Mouse (Mus musculus) ES-E14 (cell line): ENCODE measurements around the gene Mapkapk2. TPM values are rescaled to one million over a fixed set of nuclear protein-coding genes. Genes with fewer than 3 reads are reported as not detected.
A peak's percentile ranks its signal among the peaks of the same experiment; 100 is the strongest.

Experiments used
- DNase-seq: peaks from one replicate; pipeline ENCODE4 v3.0.0-alpha.2; 2013; ENCODE audit warnings: low read depth, low spot score
- H3K27ac ChIP-seq: 2 replicates; pipeline ENCODE4 v1.5.1; 2012; ENCODE audit warnings: low read depth, mild to moderate bottlenecking, low read length, moderate library complexity, mixed read lengths; ENCODE audit not compliant: poor library complexity, insufficient read depth, severe bottlenecking
- H3K36me3 ChIP-seq: 2 replicates; pipeline ENCODE4 v1.6.1; 2012; ENCODE audit warnings: mild to moderate bottlenecking, low read length, moderate library complexity, mixed read lengths; ENCODE audit not compliant: control insufficient read depth, poor library complexity, insufficient read depth, severe bottlenecking
- H3K4me1 ChIP-seq, 2 experiments: fragments of 150-350 bp in 1 of 2; sonication (generic) in 1 of 2; 2 replicates each; pipeline ENCODE4 v1.6.1; 2012; ENCODE audit warnings: low read length in 2 of 2, mild to moderate bottlenecking in 1 of 2, mixed read lengths in 1 of 2; ENCODE audit not compliant: control insufficient read depth in 2 of 2, insufficient read depth in 2 of 2, poor library complexity in 1 of 2
- H3K4me3 ChIP-seq, 2 experiments: fragments of 150-350 bp in 1 of 2; sonication (generic) in 1 of 2; 2 replicates each; pipeline ENCODE4 v1.5.1; 2012; ENCODE audit warnings: low read length in 2 of 2, low read depth in 1 of 2, mild to moderate bottlenecking in 1 of 2, mixed read lengths in 1 of 2; ENCODE audit not compliant: insufficient read depth in 1 of 2, poor library complexity in 1 of 2, severe bottlenecking in 1 of 2
- H3K9ac ChIP-seq: 2 replicates; pipeline ENCODE4 v1.6.1; 2012; ENCODE audit warnings: low read depth, mild to moderate bottlenecking, low read length, mixed read lengths; ENCODE audit not compliant: poor library complexity, insufficient read depth, severe bottlenecking
- H3K9me3 ChIP-seq: fragments of 150-350 bp; sonication (generic); 2 replicates; pipeline ENCODE4 v1.6.1; 2012; ENCODE audit warnings: low read depth, mild to moderate bottlenecking, low read length; ENCODE audit not compliant: control insufficient read depth, insufficient read depth
- CHD2 ChIP-seq: IDR thresholded peaks from 2 replicates; pipeline ENCODE4 v1.6.1; 2014; ENCODE audit warnings: mild to moderate bottlenecking, low read depth, low read length, inconsistent platforms
- HCFC1 ChIP-seq: IDR thresholded peaks from 2 replicates; pipeline ENCODE4 v1.6.1; 2012; ENCODE audit warnings: low read length, inconsistent platforms, borderline replicate concordance; ENCODE audit not compliant: insufficient read depth
- MAFK ChIP-seq: IDR thresholded peaks from 2 replicates; pipeline ENCODE4 v1.6.1; 2014; ENCODE audit warnings: mild to moderate bottlenecking, low read depth, low read length, inconsistent platforms; ENCODE audit not compliant: insufficient read depth
- ZC3H11A ChIP-seq: IDR thresholded peaks from 2 replicates; pipeline ENCODE4 v1.6.1; 2012; ENCODE audit warnings: low read depth, mild to moderate bottlenecking, inconsistent platforms, low read length, borderline replicate concordance
- ZNF384 ChIP-seq: IDR thresholded peaks from 2 replicates; pipeline ENCODE4 v1.6.1; 2012; ENCODE audit warnings: low read depth, low read length, inconsistent platforms
- in situ Hi-C, 2 experiments: fragments of 600-800 bp; cut with MboI; formaldehyde crosslinking; loops; one replicate each; pipeline ENCODE4 v1.15.1; 2025; ENCODE audit warnings: low sequenced_read_pairs in 2 of 2, inconsistent platforms in 1 of 2; ENCODE audit not compliant: unreplicated experiment in 2 of 2
- total RNA-seq: library from RNA; depleted of rRNA; stranded (reverse); fragments of 300-350 nt; gene quantifications from 2 replicates; pipeline ENCODE4 v1.2.3, GENCODE M21; 2012

Gene Mapkapk2
- total RNA-seq, 1 experiment, result 38.0 TPM

DNA sequence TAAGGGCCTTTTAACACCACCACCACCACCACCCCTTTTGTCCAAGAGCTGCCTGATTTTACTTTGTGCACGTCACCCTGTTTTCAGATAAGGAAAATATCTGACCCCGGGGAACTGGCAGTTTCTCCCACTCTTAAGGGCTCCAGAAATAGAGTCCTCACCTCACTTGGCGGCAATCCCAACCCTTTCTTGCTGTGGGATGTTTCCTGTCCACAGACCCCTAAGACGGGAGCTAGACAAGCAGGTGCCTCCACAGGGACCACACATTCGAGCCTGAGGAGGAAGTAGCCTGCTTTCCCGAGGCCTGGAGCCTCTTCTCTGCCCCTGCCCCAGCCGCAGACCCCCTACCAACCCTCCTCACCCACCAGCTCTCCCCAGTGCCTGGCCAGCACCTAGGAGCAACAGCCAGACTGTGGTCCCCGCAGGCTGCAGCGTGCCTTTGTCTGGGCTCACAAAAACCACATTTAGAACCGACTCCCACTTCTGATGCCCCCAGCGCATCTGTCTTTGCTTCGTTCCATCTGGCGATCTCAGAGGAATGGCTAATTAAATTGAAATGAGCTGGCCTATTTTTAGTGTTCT lies 18.9 kb upstream of the Mapkapk2 start:
- TF ChIP-seq ZNF384, result no peak
- TF ChIP-seq ZC3H11A, result no peak
- TF ChIP-seq MAFK, result no peak
- no peak for TF ChIP-seq CHD2
- no peak for TF ChIP-seq HCFC1
- Histone ChIP-seq H3K9me3 (no peaks in the 10 kb centered on the region), H3K4me1 (no peaks in the 10 kb centered on the region; a peak in 1 of 4 replicates), H3K4me3 (peak overlapping the region in 1 of 2 experiments; percentile 34; a peak in 2 of 4 replicates), H3K27ac (no peak overlapping the region), H3K36me3 (no peaks in the 10 kb centered on the region), H3K9ac (peak overlapping the region; percentile 41; the same call in 1 of the 2 replicates)
- DNase-seq, result no peak
- in situ Hi-C loops, result no loop called here

DNA sequence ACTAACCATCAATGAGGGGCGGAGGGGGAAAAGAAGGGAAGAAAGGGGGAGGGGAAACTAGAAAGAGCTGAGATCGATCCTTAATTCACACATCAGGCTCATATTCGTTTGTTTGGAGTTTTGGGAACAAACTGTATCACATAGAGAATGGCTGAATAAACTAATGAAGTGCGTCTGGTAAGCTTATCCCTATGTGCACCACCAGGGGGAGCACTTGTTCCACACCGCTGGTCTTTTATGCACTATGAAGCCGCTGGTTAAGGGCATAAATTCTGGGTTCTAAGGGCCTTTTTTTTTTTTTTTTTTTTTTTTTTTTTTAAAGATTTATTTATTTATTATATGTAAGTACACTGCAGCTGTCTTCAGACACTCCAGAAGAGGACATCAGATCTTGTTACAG lies 18.3 kb upstream of the Mapkapk2 start:
- no peak overlapping the region for H3K9ac ChIP-seq
- no peaks in the 10 kb centered on the region for H3K36me3 ChIP-seq
- DNase-seq, result peak; percentile 66
- no peaks in the 10 kb centered on the region for H3K9me3 ChIP-seq
- in situ Hi-C loops, result no loop called here
- TF ChIP-seq HCFC1 (no peak), ZC3H11A (peak; percentile 86; the same call in 1 of the 2 replicates)
- no peak overlapping the region for H3K4me3 ChIP-seq
- no peak overlapping the region for H3K27ac ChIP-seq
- H3K4me1 ChIP-seq, result no peaks in the 10 kb centered on the region; a peak in 1 of 4 replicates

GRCm38 (mm10) chr1:131112576-131112975 lies 14.9 kb upstream of the Mapkapk2 start:
- in situ Hi-C loops, result loop anchor here in 1 of 2 experiments (5.0 kb wide), 1 partner anchor 150 kb away; no protein-coding TSS in a partner anchor

DNA sequence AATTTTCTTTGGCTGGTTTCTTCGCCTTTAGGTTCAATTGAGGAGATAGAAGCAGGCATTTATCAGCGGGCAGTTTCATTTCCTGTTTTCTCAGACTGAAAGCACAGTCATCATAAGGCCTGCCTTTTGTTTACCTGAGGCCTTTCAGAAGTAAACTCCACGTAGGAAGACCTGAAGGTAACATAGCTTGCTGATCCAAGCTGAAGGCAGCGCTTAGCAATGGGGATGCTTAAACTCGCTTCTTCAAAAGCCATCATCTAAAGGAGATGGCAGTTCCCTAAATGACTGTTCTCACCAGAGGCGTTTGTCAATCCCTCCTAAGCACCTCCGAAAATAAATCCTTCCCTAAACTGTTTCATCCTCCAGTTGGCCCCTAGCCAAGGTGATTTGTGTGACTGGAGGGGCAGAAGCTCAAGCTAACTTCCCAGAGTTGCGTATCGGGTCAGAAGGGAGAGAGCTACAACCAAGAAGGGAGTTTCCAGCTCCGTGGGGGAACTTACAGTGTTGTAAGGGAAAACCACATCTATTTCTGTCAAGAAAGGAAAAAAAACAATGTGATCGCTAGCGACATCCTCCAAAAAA lies 13.0 kb upstream of the Mapkapk2 start:
- Histone ChIP-seq H3K4me1 (0 out of 4 replicates have a peak, but pooled peaks cover 0 to 3% of the 10 kb centered on the region in 2 experiments), H3K9ac (no peak overlapping the region), H3K27ac (no peak overlapping the region), H3K4me3 (no peak overlapping the region), H3K9me3 (no peaks in the 10 kb centered on the region), H3K36me3 (no peaks in the 10 kb centered on the region)
- in situ Hi-C loops, result loop anchor here in 1 of 2 experiments (5.0 kb wide), 1 partner anchor 152 kb away; no protein-coding TSS in a partner anchor
- no peak for DNase-seq
- TF ChIP-seq MAFK, result no peak
- no peak for TF ChIP-seq HCFC1
- TF ChIP-seq CHD2, result no peak

More at GRCm38 (mm10) chr1:131112576-131112975, 14.9 kb upstream of the Mapkapk2 start:
- Histone ChIP-seq H3K27ac (no peak overlapping the region), H3K4me1 (peaks cover 0 to 3% of the 10 kb centered on the region in 2 experiments; a peak in 1 of 4 replicates), H3K36me3 (no peaks in the 10 kb centered on the region), H3K4me3 (no peak overlapping the region), H3K9ac (no peak overlapping the region), H3K9me3 (no peaks in the 10 kb centered on the region)
- no peak for TF ChIP-seq ZNF384
- no peak for TF ChIP-seq MAFK
- no peak for TF ChIP-seq CHD2
- TF ChIP-seq HCFC1, result no peak
- TF ChIP-seq ZC3H11A, result no peak
- DNase-seq, result no peak
